Mouse (Mus musculus) lung, embryonic 14.5 days (tissue): ENCODE measurements around the gene Eri2. TPM values are rescaled to one million over a fixed set of nuclear protein-coding genes. Genes with fewer than 3 reads are reported as not detected.
"Not testable (repeated sequence)": the region's sequence is repeated elsewhere in the genome, so short reads cannot be mapped to it uniquely, and the experiment has no call there.

ENCODE experiments used
- ATAC-seq: fragments of 200-750 bp; cut with Nextera tagmentation; 2 replicates; pipeline ENCODE4 v1.8.0; 2017; ENCODE audit warnings: mild to moderate bottlenecking, moderate TSS enrichment, moderate library complexity; ENCODE audit not compliant: insufficient read depth
- DNase-seq: peaks from one replicate; pipeline ENCODE4 v3.0.0-alpha.2; 2015
- H3K27ac ChIP-seq: fragments of 300-500 bp; sonication (generic); 2 replicates; pipeline ENCODE4 v1.5.1; 2014; ENCODE audit warnings: low read depth, mild to moderate bottlenecking, moderate library complexity
- H3K27me3 ChIP-seq: fragments of 300-500 bp; sonication (generic); 2 replicates; pipeline ENCODE4 v1.6.1; 2014; ENCODE audit warnings: low read length, control low read depth; ENCODE audit not compliant: insufficient read depth
- H3K36me3 ChIP-seq: fragments of 300-500 bp; sonication (generic); 2 replicates; pipeline ENCODE4 v1.6.1; 2014; ENCODE audit warnings: control low read depth; ENCODE audit not compliant: insufficient read depth
- H3K4me1 ChIP-seq: fragments of 300-500 bp; sonication (generic); 2 replicates; pipeline ENCODE4 v1.6.1; 2014; ENCODE audit warnings: antibody characterized with exemption, control low read depth; ENCODE audit not compliant: insufficient read depth
- H3K4me2 ChIP-seq: fragments of 300-500 bp; sonication (generic); 2 replicates; pipeline ENCODE4 v1.6.1; 2014; ENCODE audit warnings: mild to moderate bottlenecking
- H3K4me3 ChIP-seq: fragments of 300-500 bp; sonication (generic); 2 replicates; pipeline ENCODE4 v1.5.1; 2014; ENCODE audit warnings: low read depth, low read length
- H3K9ac ChIP-seq: fragments of 300-500 bp; sonication (generic); 2 replicates; pipeline ENCODE4 v1.6.1; 2014
- H3K9me3 ChIP-seq: fragments of 300-500 bp; sonication (generic); 2 replicates; pipeline ENCODE4 v1.6.1; 2016; ENCODE audit warnings: low read depth, low read length, control low read depth
- CTCF ChIP-seq: IDR thresholded peaks from 2 replicates; pipeline ENCODE4 v1.5.1; 2016; ENCODE audit warnings: antibody characterized with exemption, low read depth
- WGBS: fragments of 180-500 bp; shearing (Covaris S2); extraction: QIAGEN DNeasy Blood & Tissue Kit; methylation state at CpG from one replicate; pipeline ENCODE4 v1.1.7; 2014; 5-methylcytosine and 5-hydroxymethylcytosine counted together
- polyA plus RNA-seq: library from polyadenylated mRNA; unstranded; fragments of >200 nt; fragmentation: Nextera tagmentation; extraction: Ambion mirVana; gene quantifications from 2 replicates; pipeline ENCODE4 v1.2.1, GENCODE M21; 2014

The Eri2 gene
- polyA plus RNA-seq, 1 experiment from 2014 or later = 31.7 TPM

GRCm38 (mm10) chr7:119744321-119744720 is 49.5 kb downstream of the Eri2 start:
- H3K9ac ChIP-seq = peak overlapping the region; percentile 32; the same call in 1 of the 2 replicates
- peak; percentile 50 for DNase-seq
- no peak for TF ChIP-seq CTCF

DNA sequence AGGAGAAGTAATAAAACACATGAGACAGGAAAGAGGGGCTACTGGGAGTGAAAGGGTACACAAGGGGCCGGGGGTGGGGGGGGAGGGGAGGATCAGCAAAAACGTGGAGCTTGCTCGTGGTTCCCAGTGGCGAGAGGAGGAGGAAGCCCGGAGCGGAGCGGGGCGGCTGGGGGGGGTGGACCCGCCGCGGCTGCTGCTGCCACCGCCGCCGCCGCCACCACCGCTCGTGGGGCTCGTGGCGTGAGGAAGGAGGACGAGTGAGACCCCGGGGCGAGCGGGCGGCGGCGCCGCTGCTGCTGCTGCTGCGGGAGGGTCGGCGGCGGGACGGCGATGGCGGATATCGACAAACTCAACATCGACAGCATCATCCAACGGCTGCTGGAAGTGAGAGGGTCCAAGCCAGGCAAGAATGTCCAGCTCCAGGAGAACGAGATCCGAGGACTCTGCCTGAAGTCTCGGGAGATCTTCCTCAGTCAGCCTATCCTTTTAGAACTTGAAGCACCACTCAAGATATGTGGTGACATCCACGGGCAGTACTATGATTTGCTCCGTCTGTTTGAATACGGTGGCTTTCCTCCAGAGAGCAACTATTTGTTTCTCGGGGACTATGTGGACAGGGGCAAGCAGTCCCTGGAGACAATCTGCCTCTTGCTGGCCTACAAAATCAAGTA is 53.9 kb downstream of the Eri2 start:
- 5% methylated on average over 25 of the region's 44 CpGs for WGBS
- Histone ChIP-seq H3K4me2 (peak overlapping the region; percentile 54), H3K4me3 (peak overlapping the region; percentile 31), H3K9ac (peak overlapping the region; percentile 29; the same call in 1 of the 2 replicates)
- peak; percentile 87 for ATAC-seq
- not testable (repeated sequence) for H3K4me1 ChIP-seq, H3K27ac ChIP-seq, H3K36me3 ChIP-seq, H3K27me3 ChIP-seq, DNase-seq, H3K9me3 ChIP-seq

More at GRCm38 (mm10) chr7:119744321-119744720, 49.5 kb downstream of the Eri2 start:
- H3K27ac ChIP-seq = no peak overlapping the region
- no peaks in the 10 kb centered on the region for H3K4me1 ChIP-seq
- ATAC-seq = 0 out of 2 replicates have a peak, but pooled peaks have one; percentile 25
- H3K4me2 ChIP-seq = peak overlapping the region; percentile 53
- H3K27me3 ChIP-seq = no peaks in the 10 kb centered on the region
- peak overlapping the region; percentile 14; the same call in 1 of the 2 replicates for H3K4me3 ChIP-seq
- no peaks in the 10 kb centered on the region for H3K9me3 ChIP-seq
- H3K36me3 ChIP-seq = no peaks in the 10 kb centered on the region
- WGBS = 8% methylated on average over 33 of the region's 34 CpGs

GRCm38 (mm10) chr7:119738877-119739276 is 55.0 kb downstream of the Eri2 start:
- Histone ChIP-seq H3K9me3 (no peaks in the 10 kb centered on the region), H3K4me2 (no peak overlapping the region), H3K4me1 (no peaks in the 10 kb centered on the region), H3K9ac (no peak overlapping the region), H3K27ac (no peak overlapping the region), H3K4me3 (no peak overlapping the region), H3K27me3 (no peaks in the 10 kb centered on the region), H3K36me3 (no peaks in the 10 kb centered on the region)
- no peak for TF ChIP-seq CTCF
- no peak for ATAC-seq
- WGBS = 72% methylated on average over 2 of the region's 2 CpGs
- DNase-seq = no peak

- H3K27ac ChIP-seq, H3K4me1 ChIP-seq, ATAC-seq, H3K9ac ChIP-seq, H3K4me2 ChIP-seq, H3K36me3 ChIP-seq, H3K4me3 ChIP-seq, H3K27me3 ChIP-seq, H3K9me3 ChIP-seq: not testable (repeated sequence)
- TF ChIP-seq CTCF = peak; percentile 44
- WGBS = 79% methylated on average over 4 of the region's 4 CpGs
- DNase-seq = peak; percentile 53
Observed at GRCm38 (mm10) chr7:119731262-119731661, 62.6 kb downstream of the Eri2 start.

- 91% methylated on average over 2 of the region's 2 CpGs for WGBS
- no peak for ATAC-seq
- H3K4me2 ChIP-seq = no peak overlapping the region
Observed at GRCm38 (mm10) chr7:119727621-119728020, 66.2 kb downstream of the Eri2 start.

GRCm38 (mm10) chr7:119720947-119721310 is 72.9 kb downstream of the Eri2 start:
- DNase-seq = no peak
- Histone ChIP-seq H3K9ac (peak overlapping the region; percentile 87), H3K9me3 (no peaks in the 10 kb centered on the region), H3K27me3 (no peaks in the 10 kb centered on the region), H3K4me1 (no peaks in the 10 kb centered on the region), H3K4me3 (peak overlapping the region; percentile 89), H3K4me2 (peak overlapping the region; percentile 66), H3K36me3 (peaks cover 31% of the 10 kb centered on the region), H3K27ac (peak overlapping the region; percentile 73)
- WGBS = 14% methylated on average over 8 of the region's 8 CpGs
- no peak for TF ChIP-seq CTCF
- peak; percentile 55 for ATAC-seq

More at GRCm38 (mm10) chr7:119727621-119728020, 66.2 kb downstream of the Eri2 start:
- no peak overlapping the region for H3K4me3 ChIP-seq
- H3K27ac ChIP-seq = no peak overlapping the region
- H3K4me1 ChIP-seq = no peaks in the 10 kb centered on the region
- no peak for TF ChIP-seq CTCF
- H3K9me3 ChIP-seq = no peaks in the 10 kb centered on the region
- no peak overlapping the region for H3K9ac ChIP-seq
- no peaks in the 10 kb centered on the region for H3K27me3 ChIP-seq
- H3K36me3 ChIP-seq = no peaks in the 10 kb centered on the region
- no peak for DNase-seq

DNA sequence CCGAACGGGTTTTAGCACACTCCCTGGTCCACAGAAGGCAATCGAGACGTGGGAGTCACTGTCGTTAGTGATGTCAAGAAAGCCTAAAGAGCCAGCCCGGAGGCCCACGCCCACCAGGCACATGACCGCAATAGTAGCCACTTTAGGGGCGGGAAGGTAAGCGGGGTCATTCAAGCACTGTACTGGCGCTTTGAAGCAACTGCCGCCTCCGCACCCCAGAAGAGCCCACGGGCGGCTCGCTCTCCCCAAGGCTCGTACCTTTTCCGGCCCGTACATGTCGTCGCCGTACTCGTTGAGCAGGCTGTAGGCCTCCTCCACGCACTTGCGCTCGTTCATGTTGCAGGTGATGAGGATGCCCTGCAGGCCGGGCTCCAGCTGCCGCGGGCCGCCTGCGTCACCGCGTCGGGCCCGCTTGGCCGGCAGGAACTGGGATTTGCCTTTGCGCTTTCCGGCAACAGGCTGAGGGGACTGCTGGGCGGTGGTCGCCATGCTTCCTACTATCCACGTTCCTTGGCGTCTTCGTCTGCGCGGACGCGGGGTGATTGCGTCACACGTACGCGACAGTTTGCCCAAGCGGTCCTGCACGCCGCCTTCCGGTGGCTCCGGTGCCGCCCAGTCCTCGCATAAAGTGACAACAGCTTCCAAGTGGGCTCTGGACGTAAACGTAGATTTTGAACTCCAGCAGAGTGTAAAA is 73.5 kb downstream of the Eri2 start, which contains the start of gene Thumpd1:
Gene Thumpd1, minus strand, starts transcription at position 546 of the 694 bp plus-strand sequence.
- Histone ChIP-seq H3K4me2 (peak within 1 kb of the TSS; percentile 66), H3K36me3 (peaks cover 36% of the 10 kb centered on the region), H3K27me3 (no peaks in the 10 kb centered on the region), H3K27ac (peak within 1 kb of the TSS; percentile 73), H3K4me1 (no peaks in the 10 kb centered on the region), H3K9ac (peak within 1 kb of the TSS; percentile 87), H3K9me3 (no peaks in the 10 kb centered on the region), H3K4me3 (peak within 1 kb of the TSS; percentile 89)
- peak; percentile 80 for TF ChIP-seq CTCF
- peak; percentile 98 for DNase-seq
- peak; percentile 97 for ATAC-seq
- WGBS = under 1% methylated on average over 60 of the region's 60 CpGs

Other genes with a start within 250 kb of the Eri2 start
- not detected in 2 replicates for gene Acsm2, start 239.7 kb downstream of the Eri2 start, polyA plus RNA-seq
- gene Acsm1, start 187.0 kb downstream of the Eri2 start, polyA plus RNA-seq = 2.0 and 2.5 TPM in 2 replicates
- not detected in 2 replicates for gene Acsm4, start 104.0 kb downstream of the Eri2 start, polyA plus RNA-seq
- 86.8 and 90.6 TPM in 2 replicates for gene Thumpd1, start 73.3 kb downstream of the Eri2 start, polyA plus RNA-seq
- 0.17 and 0.31 TPM in 2 replicates for gene Acsm3, start 33.1 kb downstream of the Eri2 start, polyA plus RNA-seq
- 22.4 and 27.5 TPM in 2 replicates for gene Rexo5, start 52 bp downstream of the Eri2 start, polyA plus RNA-seq
- gene Lyrm1, start 101.8 kb upstream of the Eri2 start, polyA plus RNA-seq = 5.5 and 6.2 TPM in 2 replicates
- gene Dcun1d3, start 102.2 kb upstream of the Eri2 start, polyA plus RNA-seq = 7.3 and 7.8 TPM in 2 replicates